Mouse (Mus musculus): ENCODE results near the gene Spag6l. TPM values are rescaled to one million over a fixed set of nuclear protein-coding genes. Genes with fewer than 3 reads are reported as not detected.
"Not testable (repeated sequence)": the region's sequence is repeated elsewhere in the genome, so short reads cannot be mapped to it uniquely, and the experiment has no call there.

Gene Spag6l
- 9.7 and 11.3 TPM in 2 replicates for polyA plus RNA-seq (2015; fragmentation: Nextera tagmentation; extraction: Ambion mirVana)

DNA sequence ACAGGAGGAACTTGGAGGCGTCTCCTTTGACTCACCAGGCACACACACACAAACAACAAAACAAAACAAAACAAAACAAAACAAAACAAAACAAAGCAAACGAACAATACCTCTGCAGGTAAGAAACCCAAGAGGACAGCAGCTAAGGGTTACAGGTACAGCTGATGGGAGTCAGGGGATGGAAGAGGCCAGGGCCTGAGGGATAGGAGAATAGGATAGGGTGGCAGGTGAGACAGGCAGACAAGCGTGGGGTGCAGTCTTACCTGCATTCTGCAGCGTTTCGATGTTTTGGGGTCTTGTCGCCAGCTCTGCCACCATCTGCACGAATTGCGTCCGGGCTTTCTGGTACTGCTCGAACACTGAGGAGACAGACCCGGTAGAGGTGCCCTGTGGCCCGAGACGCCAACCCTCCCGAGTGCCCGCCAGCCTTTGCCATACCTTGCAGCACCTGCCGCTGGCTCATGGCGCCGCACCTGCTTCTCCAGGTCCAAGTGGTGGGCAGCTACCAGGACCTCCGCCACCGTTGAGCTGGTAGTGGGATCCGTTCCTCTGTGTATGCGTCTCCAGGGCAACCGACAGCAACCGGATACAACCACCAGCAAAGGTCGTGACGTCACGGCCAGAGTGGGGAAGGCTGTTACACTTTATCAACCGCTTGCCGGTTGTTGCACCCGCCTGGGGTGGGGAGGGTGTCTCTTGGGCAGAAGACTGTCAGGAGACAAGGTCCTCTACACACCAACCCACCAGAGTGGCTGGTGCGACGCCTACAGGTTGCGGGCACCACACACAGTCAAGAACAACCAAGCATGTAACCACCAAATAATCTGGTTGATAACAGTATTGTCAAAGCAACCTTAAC is at the start of gene Spag6l:
Gene Spag6l (minus strand): TSS at position 700 of the 859 bp plus-strand sequence.
- WGBS: 3% methylated on average over 33 of the region's 33 CpGs
- H3K36me3 ChIP-seq: no peaks in the 10 kb centered on the region
- peak; percentile 98 for ATAC-seq (replicated peaks)
- no peaks in the 10 kb centered on the region for H3K27me3 ChIP-seq
- peak within 1 kb of the TSS; percentile 52 for H3K4me3 ChIP-seq
- peak within 1 kb of the TSS; percentile 70 for H3K4me2 ChIP-seq (replicated peaks)
- H3K9me3 ChIP-seq: no peaks in the 10 kb centered on the region
- 0 out of 2 replicates have a peak, but pooled peaks cover 3% of the 10 kb centered on the region for H3K4me1 ChIP-seq
- H3K27ac ChIP-seq (replicated peaks): no peak within 1 kb of the TSS
- H3K9ac ChIP-seq (replicated peaks): peak within 1 kb of the TSS; percentile 50

DNA sequence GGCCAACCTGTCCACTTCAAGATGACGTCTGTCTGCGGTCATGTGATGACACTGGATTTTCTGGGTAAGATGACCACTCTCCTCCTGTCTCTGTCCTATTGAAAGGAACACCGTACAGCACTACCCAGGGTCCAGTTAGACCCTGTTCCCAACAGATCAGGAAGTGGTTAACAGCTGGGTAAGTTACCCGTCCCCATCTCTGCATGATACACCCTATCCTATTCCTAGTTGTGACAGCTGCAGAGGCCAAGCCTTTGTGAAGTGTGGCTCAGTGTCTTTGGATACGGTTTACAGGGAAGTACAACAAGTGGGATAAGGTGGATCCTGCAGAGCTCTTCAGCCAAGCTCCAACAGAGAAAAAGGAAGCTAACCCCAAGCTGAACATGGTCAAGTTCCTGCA is 49.8 kb upstream of the Spag6l start:
- Histone ChIP-seq H3K27ac (replicated peaks) (no peak overlapping the region), H3K4me2 (replicated peaks) (no peak overlapping the region), H3K36me3 (peaks cover 80% of the 10 kb centered on the region), H3K27me3 (no peaks in the 10 kb centered on the region), H3K4me1 (no peaks in the 10 kb centered on the region), H3K9ac (replicated peaks) (no peak overlapping the region), H3K9me3 (no peaks in the 10 kb centered on the region), H3K4me3 (no peak overlapping the region)
- 93% methylated on average over 5 of the region's 5 CpGs for WGBS
- no peak for ATAC-seq (replicated peaks)

DNA sequence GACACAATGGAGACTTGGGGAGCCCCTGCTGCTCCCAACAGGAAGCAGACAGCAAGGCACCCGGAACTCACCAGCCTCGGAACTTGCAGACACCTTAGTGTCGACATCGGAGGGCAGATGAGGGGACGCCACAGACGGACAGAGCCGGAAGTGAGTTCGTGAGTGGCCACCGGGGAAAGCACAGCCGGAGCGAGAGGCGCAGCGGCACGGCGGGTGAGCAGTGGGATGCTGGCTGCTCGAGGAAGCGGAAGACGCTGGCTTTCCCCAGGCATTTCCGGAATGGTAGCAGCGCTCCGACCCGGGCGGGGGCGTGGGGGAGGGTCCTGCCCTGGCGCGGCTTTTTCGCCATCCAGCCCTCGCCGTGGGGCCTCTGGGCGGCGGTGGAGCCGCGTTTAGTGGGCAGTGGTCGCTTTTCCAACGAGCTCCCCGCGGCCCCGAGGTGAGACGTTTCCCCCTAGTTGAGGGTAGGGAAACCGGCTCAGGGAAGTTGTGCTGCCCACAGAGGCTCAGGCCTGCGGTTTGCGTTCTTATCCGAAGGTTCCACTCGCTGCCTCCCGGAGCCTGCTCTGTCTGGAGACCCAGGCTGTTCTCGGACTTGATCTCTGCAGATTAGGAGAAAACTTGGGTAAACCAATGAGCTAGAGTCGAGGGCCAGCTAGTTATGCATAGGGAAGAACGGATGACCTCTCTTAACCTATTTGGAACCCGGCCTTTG is 41.5 kb upstream of the Spag6l start, which contains the start of the genes Top3b and Vpreb1:
Gene Top3b (plus strand): TSS at position 120 of the 715 bp plus-strand sequence.
Gene Vpreb1 (minus strand): TSS at position 227 of the 715 bp plus-strand sequence.
- under 1% methylated on average over 49 of the region's 49 CpGs for WGBS
- peak; percentile 97 for ATAC-seq (replicated peaks)
- Histone ChIP-seq H3K36me3 (peaks cover 5% of the 10 kb centered on the region), H3K4me2 (replicated peaks) (peak within 1 kb of the TSS; percentile 71), H3K9me3 (no peaks in the 10 kb centered on the region), H3K27ac (replicated peaks) (peak within 1 kb of the TSS; percentile 92), H3K27me3 (no peaks in the 10 kb centered on the region), H3K4me3 (peak within 1 kb of the TSS; percentile 82), H3K4me1 (peaks cover 15% of the 10 kb centered on the region), H3K9ac (replicated peaks) (peak within 1 kb of the TSS; percentile 85)

DNA sequence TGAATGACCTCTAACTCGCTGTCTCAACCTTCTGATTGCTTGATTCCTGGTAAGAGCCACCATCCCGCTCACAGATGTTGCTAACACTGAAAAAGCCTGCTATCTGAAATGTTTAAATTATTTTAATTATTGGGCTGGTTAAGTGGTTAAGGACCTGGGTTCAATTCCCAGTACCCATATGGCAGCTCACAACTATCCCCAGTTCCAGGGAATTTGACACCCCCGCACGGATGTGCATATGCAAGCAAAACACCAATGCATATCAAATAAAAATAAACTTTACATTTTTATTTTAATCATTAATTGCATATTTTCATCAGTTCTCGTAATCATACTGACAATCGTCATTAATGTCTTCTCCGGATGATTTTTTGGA is 41.0 kb upstream of the Spag6l start:
- H3K27ac ChIP-seq (replicated peaks): peak overlapping the region; percentile 92
- peak overlapping the region; percentile 82 for H3K4me3 ChIP-seq
- H3K4me1 ChIP-seq: peaks cover 15% of the 10 kb centered on the region
- H3K36me3 ChIP-seq: 0 out of 2 replicates have a peak, but pooled peaks cover 1% of the 10 kb centered on the region
- H3K27me3 ChIP-seq: no peaks in the 10 kb centered on the region
- peak overlapping the region; percentile 71 for H3K4me2 ChIP-seq (replicated peaks)
- no peaks in the 10 kb centered on the region for H3K9me3 ChIP-seq
- peak; percentile 71 for ATAC-seq (replicated peaks)
- peak overlapping the region; percentile 85 for H3K9ac ChIP-seq (replicated peaks)
- WGBS: 37% methylated on average over 7 of the region's 7 CpGs

DNA sequence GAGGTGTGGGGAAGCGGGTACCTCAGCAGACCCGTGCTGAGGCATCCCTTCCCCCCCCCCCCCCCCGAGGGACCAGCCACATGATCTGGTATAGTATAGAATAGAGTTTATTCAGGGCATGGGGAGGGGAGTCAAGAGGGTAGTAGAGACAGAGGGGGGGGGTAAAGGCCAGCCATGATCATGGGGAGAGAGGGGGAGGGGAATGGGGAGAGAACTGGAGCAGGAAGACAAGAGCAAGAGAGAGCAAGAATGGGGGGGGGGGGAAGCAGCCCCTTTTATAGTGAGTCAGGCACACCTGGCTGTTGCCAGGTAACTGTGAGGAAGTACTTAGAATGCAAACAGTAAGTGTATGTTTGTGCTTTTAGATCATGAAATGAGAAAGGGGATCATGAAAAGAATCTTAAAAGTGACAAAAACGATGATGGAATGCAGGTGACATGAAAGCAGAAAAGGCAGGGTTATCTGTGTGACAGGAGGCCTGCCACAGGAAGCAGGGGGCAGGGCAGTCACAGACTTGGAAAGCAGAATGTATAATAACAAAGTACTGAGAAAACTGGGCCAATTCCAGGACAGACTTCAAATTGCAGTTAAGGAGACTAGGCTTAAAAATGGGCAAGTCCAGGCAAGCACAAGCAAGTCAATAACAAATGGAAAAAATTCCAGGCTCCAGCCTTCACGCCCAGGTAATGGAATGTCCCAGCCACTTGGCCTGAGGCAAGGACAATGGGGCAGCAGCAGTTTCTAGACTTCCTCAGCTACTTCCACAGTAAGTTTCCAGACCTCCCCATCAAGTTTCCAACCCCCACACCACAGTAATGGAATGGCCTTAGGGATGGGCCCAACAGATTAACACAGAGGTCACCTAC is 36.7 kb upstream of the Spag6l start:
- Histone ChIP-seq H3K36me3 (no peaks in the 10 kb centered on the region), H3K27me3 (no peaks in the 10 kb centered on the region), H3K9ac (replicated peaks) (no peak overlapping the region), H3K4me1 (no peaks in the 10 kb centered on the region), H3K4me3 (no peak overlapping the region), H3K27ac (replicated peaks) (no peak overlapping the region), H3K9me3 (no peaks in the 10 kb centered on the region), H3K4me2 (replicated peaks) (no peak overlapping the region)
- WGBS: 46% methylated on average over 5 of the region's 5 CpGs
- ATAC-seq (replicated peaks): no peak

DNA sequence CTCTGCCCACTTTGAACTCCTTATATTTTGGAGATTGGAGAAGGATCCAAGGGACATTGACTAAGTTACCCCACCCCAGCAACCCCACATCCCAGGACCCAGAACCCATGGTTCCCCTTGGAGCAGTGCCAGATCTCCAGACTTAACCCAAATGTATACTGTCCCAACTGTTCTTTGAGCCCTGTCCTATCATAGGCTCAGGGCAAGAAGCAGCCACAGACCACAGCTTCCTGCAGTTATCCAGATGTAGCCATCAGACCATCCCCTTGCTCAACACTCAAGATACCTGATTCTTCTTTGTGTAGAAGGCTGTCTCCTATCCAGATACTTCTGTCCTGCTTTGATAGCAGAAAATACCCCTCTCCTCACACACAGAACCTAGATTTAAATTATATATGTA is 36.0 kb upstream of the Spag6l start:
- no peak for ATAC-seq (replicated peaks)
- H3K27me3 ChIP-seq: no peaks in the 10 kb centered on the region
- no peak overlapping the region for H3K4me3 ChIP-seq
- H3K27ac ChIP-seq (replicated peaks): no peak overlapping the region
- H3K4me1 ChIP-seq: no peaks in the 10 kb centered on the region
- H3K9me3 ChIP-seq: no peaks in the 10 kb centered on the region
- no peak overlapping the region for H3K9ac ChIP-seq (replicated peaks)
- H3K36me3 ChIP-seq: no peaks in the 10 kb centered on the region
- H3K4me2 ChIP-seq (replicated peaks): no peak overlapping the region

DNA sequence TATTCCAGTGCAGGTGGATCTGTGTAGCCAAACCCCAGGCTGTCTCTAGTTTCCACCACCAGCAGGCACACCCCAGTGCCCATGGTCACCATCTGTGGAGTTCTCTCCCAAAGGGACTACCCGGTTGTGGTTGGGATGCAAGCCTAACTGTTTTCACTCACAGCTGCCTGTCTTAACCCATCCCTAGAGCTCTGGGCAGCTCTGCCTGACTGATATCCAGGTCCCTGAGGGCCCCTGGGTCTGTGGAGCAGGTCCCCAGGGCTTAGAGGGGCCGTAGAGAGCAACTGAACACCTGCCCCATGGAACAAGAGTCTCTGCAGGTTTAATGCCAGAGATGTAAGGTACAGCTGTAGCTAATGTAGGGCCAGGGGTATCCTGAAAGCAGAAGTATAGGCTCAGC is 34.7 kb upstream of the Spag6l start, which contains the start of gene Igll1:
Gene Igll1 (minus strand): TSS at position 8 of the 400 bp plus-strand sequence.
- no peaks in the 10 kb centered on the region for H3K4me1 ChIP-seq
- no peak within 1 kb of the TSS for H3K9ac ChIP-seq (replicated peaks)
- H3K4me3 ChIP-seq: no peak within 1 kb of the TSS
- H3K27ac ChIP-seq (replicated peaks): no peak within 1 kb of the TSS
- WGBS: 68% methylated on average over 2 of the region's 2 CpGs
- ATAC-seq (replicated peaks): no peak
- no peak within 1 kb of the TSS for H3K4me2 ChIP-seq (replicated peaks)
- H3K27me3 ChIP-seq: no peaks in the 10 kb centered on the region
- no peaks in the 10 kb centered on the region for H3K36me3 ChIP-seq
- H3K9me3 ChIP-seq: no peaks in the 10 kb centered on the region

DNA sequence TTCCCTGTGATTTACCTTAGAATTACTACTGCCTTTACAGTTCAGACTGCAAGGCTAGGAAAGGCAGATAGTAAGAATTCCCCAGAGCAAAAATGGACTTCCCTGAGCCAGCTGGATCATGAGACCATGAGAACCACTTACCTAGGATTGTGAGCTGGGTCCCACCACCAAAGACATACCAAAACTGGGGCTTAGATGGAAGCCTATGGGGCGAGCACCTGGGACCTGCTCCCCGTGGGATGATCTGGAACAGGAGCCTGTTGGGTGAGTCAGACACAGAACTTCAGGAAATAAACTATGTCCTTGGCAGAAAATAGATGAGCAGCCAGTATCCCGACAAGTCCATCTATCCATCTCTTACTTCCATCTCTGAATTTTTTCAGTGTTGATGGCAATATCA is 33.0 kb upstream of the Spag6l start:
- 80% methylated on average over 3 of the region's 3 CpGs for WGBS
- Histone ChIP-seq H3K9ac (replicated peaks) (no peak overlapping the region), H3K27me3 (no peaks in the 10 kb centered on the region), H3K4me1 (no peaks in the 10 kb centered on the region), H3K27ac (replicated peaks) (no peak overlapping the region), H3K4me2 (replicated peaks) (no peak overlapping the region), H3K9me3 (no peaks in the 10 kb centered on the region), H3K36me3 (no peaks in the 10 kb centered on the region), H3K4me3 (no peak overlapping the region)
- no peak for ATAC-seq (replicated peaks)

DNA sequence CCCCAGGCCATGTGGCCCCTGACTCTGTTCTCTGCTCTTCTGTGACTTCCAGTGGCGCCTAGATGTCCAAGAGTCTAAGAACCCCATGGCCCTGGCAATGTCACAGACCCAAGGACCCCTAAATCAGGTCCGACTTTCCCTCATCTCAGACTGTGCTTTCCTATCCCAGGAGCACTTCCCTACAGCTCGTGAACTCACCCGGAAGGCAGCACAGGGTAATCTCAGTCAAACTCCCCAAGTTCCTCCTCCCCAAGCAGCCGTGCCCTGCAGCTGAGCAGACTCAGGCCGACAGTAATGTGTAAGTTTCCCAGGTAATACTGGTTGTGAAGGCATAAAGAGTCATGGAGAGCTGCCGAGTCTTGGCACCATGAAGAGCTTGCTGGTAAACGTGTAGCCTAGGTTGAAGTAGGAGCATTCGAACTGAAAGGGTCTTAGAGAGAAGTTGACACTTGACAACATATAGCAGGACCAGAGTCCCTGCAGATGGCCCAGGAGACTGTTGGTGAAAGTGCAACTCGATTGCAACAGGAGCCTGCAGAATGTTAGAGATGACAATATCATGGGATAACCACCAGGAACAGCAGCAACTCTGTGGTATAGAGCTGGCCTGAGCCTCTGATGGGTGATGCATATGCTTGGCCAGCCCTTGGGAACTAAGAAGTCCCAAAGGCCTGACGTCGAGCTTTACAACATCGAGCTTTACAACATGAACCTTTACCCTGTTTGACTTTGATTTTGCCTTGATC is 27.6 kb upstream of the Spag6l start:
- no peak overlapping the region for H3K4me3 ChIP-seq
- no peaks in the 10 kb centered on the region for H3K36me3 ChIP-seq
- 77% methylated on average over 13 of the region's 13 CpGs for WGBS
- ATAC-seq (replicated peaks): no peak
- H3K4me2 ChIP-seq (replicated peaks): no peak overlapping the region
- no peaks in the 10 kb centered on the region for H3K27me3 ChIP-seq
- no peak overlapping the region for H3K27ac ChIP-seq (replicated peaks)
- no peaks in the 10 kb centered on the region for H3K4me1 ChIP-seq
- H3K9me3 ChIP-seq: no peaks in the 10 kb centered on the region
- H3K9ac ChIP-seq (replicated peaks): no peak overlapping the region

DNA sequence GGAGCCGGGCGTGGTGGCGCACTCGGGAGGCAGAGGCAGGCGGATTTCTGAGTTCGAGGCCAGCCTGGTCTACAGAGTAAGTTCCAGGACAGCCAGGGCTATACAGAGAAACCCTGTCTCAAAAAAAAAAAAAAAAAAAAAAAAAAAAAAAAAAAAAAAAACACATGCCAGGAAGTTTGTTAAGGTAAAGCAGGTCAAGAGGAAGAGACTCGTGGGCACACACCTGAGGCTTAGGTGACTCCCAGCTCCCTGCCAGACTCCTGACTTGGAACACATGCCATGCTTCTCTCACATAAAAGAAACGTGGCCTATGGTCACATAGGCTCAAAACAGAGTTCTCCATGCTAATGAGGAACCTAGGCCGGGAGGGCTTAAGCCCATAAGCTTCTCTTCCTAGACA is 26.8 kb upstream of the Spag6l start:
- H3K9me3 ChIP-seq; H3K27ac ChIP-seq (replicated peaks); H3K36me3 ChIP-seq; H3K4me3 ChIP-seq; ATAC-seq (replicated peaks); H3K4me1 ChIP-seq; H3K9ac ChIP-seq (replicated peaks); H3K4me2 ChIP-seq (replicated peaks); H3K27me3 ChIP-seq: not testable (repeated sequence)
- 83% methylated on average over 9 of the region's 9 CpGs for WGBS

DNA sequence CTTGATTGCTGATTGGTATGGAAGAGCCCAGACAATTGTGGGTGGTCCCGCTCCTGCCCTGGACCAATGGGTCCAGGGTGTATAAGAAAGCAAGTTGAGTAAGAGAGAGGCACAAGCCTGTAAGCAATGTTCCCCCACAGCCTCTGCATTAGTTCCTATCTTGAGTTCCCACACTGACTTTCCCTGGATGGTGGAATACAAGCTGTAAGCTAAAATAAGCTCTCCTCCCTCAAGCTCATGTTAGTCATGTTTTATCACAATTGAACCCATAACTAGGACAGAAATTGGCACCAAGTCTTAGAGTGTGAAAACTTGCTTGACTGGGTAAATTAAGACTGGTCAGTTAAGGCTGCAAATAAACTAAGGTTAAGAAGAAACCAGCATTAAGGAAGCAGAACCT is 26.3 kb upstream of the Spag6l start:
- 100% methylated on average over 1 of the region's 1 CpGs for WGBS
- no peaks in the 10 kb centered on the region for H3K27me3 ChIP-seq

More for the DNA sequence above, 26.3 kb upstream of the Spag6l start:
- no peaks in the 10 kb centered on the region for H3K4me1 ChIP-seq
- no peak overlapping the region for H3K9ac ChIP-seq (replicated peaks)
- no peak for ATAC-seq (replicated peaks)
- H3K27ac ChIP-seq (replicated peaks): no peak overlapping the region
- H3K4me3 ChIP-seq: no peak overlapping the region
- no peaks in the 10 kb centered on the region for H3K36me3 ChIP-seq
- no peak overlapping the region for H3K4me2 ChIP-seq (replicated peaks)
- no peaks in the 10 kb centered on the region for H3K9me3 ChIP-seq

Measured in forebrain, embryonic 15.5 days (tissue).